Mouse (Mus musculus) gastrocnemius, adult 2 months (tissue): Measurements from ENCODE around the gene Cnnm4. TPM values are rescaled to one million over a fixed set of nuclear protein-coding genes. Genes with fewer than 3 reads are reported as not detected.

ENCODE experiments used
- DNase-seq: peaks from one replicate; pipeline ENCODE4 v3.0.0; 2022
- H3K27ac ChIP-seq: fragments of 200-600 bp; 2 replicates; pipeline ENCODE4 v1.8.1; 2022; ENCODE audit warnings: mild to moderate bottlenecking
- H3K4me3 ChIP-seq: fragments of 200-600 bp; 2 replicates; pipeline ENCODE4 v1.8.1; 2022; ENCODE audit warnings: mild to moderate bottlenecking, moderate library complexity
- CTCF ChIP-seq: fragments of 200-600 bp; IDR thresholded peaks from 2 replicates; pipeline ENCODE4 v1.8.1; 2022; ENCODE audit warnings: antibody characterized with exemption, mild to moderate bottlenecking, moderate library complexity
- intact Hi-C: fragments of 180-260 bp; cut with DNase I; formaldehyde crosslinking; loops from one replicate; pipeline ENCODE4 v1.15.1; 2025
- total RNA-seq, 2 experiments: library from RNA; stranded (reverse); gene quantifications; 2 replicates each; pipeline ENCODE4 v1.2.3; 2021

The Cnnm4 gene
- total RNA-seq, 2 experiments from 2014 or later: 4.1 to 11.0 TPM

DNA sequence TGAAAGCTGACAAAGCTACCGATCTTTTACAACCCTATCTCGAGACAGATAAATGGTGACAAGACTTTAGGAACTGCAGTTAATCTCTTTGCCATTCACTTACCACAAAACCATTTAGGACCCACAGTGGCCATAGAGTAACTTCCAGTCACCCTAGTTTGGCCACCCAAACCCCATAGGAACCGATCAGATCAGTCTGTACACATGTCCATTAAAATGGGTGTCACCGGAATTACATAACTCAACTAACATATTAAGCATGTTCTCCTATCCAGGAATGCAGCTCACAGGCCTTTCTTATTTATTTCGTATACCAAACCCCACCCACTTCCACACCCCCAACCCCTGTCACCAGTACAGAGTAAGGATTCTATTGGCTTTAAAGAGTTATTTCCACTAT, 24.6 kb upstream of the Cnnm4 start:
- no peak overlapping the region for H3K4me3 ChIP-seq
- TF ChIP-seq CTCF: no peak
- intact Hi-C loops: loop anchor here (2.0 kb wide), 1 partner anchor 24 kb away; the partner anchor contains the start of gene Cnnm4
- no peak for DNase-seq
- H3K27ac ChIP-seq: no peak overlapping the region

DNA sequence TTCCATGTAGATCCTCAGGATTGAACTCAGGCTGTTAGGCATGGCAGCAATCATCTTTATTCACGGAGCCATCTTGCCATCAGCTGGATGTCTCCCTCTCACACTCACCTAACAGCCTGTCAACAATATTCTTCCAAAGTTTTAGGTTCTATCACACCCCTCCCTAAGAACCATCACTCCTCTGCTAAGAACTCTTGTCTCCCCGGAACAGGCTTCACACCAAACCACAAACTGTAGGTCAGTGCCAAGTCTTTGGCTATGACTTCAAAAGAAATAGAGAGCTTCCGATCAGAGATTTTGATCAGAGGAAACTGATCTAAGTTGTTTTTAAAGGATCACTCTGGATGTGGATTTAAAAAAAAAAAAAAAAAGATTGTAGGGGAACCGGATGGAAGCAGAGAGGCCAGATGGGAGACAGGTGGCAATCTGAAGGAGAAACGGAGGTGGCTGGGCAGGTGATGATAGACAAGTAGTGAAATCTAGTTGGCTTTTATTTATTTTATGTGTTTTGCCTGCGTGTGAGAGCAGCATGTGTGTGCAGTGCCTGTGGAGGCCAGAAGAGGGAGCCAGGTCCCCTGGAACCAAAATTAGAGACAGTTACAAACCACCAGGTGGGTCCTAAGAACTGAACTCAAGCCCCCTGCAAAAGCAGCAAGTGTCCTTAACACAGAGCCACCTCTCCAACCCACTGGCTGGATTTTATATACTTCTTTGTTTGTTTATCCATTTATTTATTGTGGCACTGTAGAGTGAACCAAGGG, 17.2 kb upstream of the Cnnm4 start:
- Histone ChIP-seq H3K27ac (no peak overlapping the region), H3K4me3 (no peak overlapping the region)
- intact Hi-C loops: no loop called here
- peak; percentile 36; the same call in 1 of the 2 replicates for TF ChIP-seq CTCF
- DNase-seq: no peak

DNA sequence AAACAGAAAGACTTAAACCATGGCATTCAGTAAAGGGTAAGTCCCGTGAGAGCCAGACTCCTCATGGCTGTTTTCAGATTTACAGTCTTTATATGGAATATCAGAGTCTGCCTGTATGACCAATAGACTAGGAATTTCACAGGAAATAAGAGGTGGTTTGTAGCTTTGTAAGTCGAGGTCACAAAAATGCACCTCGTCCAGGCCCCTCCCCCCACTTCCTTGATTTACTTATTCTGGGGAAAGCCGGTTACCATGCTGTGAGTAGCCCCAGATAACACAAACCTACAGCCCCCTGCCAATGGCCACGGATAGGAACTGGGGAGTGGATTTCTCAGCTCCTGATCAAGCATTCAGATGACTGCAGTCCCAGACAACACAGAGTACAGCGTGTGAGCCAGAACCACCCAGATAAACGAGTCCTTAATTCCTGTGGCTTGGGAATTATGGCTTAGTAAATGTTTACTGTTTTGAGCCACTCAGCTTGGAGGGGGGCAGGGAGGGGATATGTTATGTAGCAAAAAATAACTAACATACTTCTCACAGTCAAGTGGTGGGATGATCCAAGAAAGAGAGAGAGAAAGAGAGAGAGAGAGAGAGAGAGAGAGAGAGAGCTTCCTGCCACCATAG, 13.9 kb upstream of the Cnnm4 start:
- intact Hi-C loops: no loop called here
- no peak overlapping the region for H3K4me3 ChIP-seq
- no peak for DNase-seq
- TF ChIP-seq CTCF: no peak
- no peak overlapping the region for H3K27ac ChIP-seq

DNA sequence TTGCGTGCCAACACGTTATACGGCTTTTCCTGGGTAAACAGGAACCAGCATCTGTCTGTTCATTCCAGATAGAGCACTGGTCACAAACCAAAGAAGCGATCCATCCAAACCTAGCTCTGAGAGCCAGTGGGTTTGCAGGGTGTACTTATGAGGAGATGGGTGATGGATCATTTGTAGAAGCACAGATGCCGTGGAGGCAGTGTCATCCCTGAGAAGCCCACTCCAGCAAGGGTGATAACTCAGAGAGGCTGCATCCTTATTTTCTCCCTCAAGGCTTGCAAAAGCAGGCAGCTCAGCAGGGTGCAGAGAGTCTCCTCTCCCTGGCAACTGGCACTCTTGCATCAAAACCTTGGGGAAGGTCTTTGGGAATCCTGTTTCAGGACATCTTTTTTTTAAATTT, 13.3 kb upstream of the Cnnm4 start:
- DNase-seq: no peak
- Histone ChIP-seq H3K27ac (no peak overlapping the region), H3K4me3 (no peak overlapping the region)
- intact Hi-C loops: no loop called here
- no peak for TF ChIP-seq CTCF

- TF ChIP-seq CTCF: no peak
- DNase-seq: no peak
- H3K27ac ChIP-seq: no peak overlapping the region
- H3K4me3 ChIP-seq: no peak overlapping the region
- intact Hi-C loops: no loop called here
These were observed 9.6 kb upstream of the Cnnm4 start for GRCm38 (mm10) chr1:36461829-36462228.

DNA sequence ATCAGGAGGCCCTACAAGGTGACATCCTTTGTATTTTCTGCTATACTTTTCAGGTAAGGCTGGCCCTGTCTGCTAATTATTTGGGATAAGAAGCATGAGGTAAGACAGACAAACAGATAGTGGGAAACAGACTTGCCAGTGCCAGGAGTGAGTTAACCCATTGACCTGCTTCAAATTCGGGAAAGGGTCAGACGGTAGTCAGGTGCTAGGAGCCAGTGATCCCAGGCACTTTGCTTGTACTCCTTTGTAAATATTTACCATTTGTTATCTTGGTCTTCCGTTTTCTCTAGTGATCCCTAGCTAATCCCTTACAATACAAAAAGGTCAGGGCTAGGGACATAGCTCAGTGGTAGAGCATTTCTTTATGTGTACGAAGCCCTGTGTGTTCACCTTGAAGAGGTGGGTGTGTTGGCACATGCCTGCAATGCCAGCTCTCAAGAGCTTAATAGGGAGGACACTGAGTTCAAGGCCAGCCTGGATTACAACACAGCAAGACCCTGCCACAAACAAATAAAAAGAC, 5.7 kb upstream of the Cnnm4 start:
- no peak for TF ChIP-seq CTCF
- intact Hi-C loops: no loop called here
- no peak for DNase-seq
- Histone ChIP-seq H3K27ac (no peak overlapping the region), H3K4me3 (no peak overlapping the region)

DNA sequence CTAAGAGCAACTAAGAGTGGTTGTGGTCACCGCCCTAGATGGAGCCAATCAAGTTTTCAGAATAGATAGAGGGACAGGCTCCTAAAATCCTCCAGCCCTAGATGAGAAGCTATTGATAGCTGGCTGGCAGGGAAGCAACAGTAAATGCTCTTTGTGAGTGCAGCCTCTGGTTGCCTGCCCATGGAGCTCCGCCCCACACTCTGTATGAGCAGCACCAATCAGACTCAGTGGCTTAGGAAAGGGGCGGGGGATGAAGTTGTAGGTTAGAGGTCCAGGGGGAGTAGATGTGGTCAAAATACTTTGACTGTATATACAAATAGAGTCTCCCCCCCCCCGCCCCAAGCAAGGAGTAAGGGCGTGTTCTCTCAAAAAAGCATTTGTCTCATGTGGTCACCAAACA, 4.0 kb upstream of the Cnnm4 start:
- Histone ChIP-seq H3K4me3 (no peak overlapping the region), H3K27ac (no peak overlapping the region)
- DNase-seq: no peak
- intact Hi-C loops: no loop called here
- no peak for TF ChIP-seq CTCF

GRCm38 (mm10) chr1:36469811-36470444, 1.5 kb upstream of the Cnnm4 start:
- DNase-seq: peak; percentile 66
- Histone ChIP-seq H3K27ac (peak overlapping the region; percentile 96), H3K4me3 (no peak overlapping the region)
- intact Hi-C loops: loop anchor here (2.0 kb wide), 1 partner anchor 23 kb away; no protein-coding TSS in a partner anchor
- no peak for TF ChIP-seq CTCF

DNA sequence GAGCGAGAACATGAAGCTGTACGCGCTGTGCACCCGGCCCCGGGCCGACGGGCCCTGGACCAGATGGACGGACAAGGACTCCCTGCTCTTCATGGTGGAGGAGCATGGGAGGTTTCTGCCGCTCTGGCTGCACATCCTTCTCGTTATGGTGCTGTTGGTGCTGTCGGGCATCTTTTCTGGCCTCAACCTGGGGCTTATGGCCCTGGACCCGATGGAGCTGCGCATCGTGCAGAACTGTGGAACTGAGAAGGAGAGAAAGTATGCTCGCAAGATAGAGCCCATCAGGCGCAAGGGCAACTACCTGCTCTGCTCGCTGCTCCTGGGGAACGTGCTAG, 653 bp downstream of the Cnnm4 start:
- intact Hi-C loops: loop anchor here (2.0 kb wide), 1 partner anchor 21 kb away; no protein-coding TSS in a partner anchor
- no peak for TF ChIP-seq CTCF
- H3K27ac ChIP-seq: peak overlapping the region; percentile 96
- DNase-seq: no peak
- H3K4me3 ChIP-seq: peak overlapping the region; percentile 94

DNA sequence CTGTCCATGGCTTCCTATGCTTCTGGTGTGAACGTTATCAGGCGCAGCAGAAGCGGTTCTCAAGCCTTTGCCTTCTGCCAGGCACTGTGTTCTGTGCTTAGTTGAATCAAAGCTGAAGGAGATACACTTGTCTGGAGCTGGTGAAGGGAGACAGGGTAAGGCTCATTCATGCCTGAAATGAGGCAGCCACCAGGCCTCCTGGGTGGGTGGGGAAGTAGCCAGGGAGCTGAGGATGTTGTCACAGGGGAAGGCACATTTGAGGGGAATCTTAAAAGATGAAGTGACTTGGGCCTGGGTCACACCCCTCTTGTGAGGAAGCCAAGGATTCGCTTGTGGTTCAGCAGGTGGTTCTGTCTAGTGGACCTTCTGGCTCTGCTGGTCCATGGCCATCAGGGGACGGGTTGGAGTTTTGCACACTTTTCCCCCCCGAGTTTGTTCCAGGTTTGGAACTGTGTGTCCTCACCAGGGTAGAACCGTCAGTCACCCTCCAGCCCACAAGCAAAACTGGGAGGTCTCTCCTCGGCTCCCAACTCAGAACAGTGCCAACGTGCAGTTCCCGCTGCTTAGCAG, 1.9 kb downstream of the Cnnm4 start:
- TF ChIP-seq CTCF: no peak
- Histone ChIP-seq H3K27ac (0 out of 2 replicates have a peak overlapping the region, but pooled peaks have one; percentile 4), H3K4me3 (peak overlapping the region; percentile 94)
- no peak for DNase-seq
- intact Hi-C loops: loop anchor here (2.0 kb wide), 1 partner anchor 20 kb away; no protein-coding TSS in a partner anchor

DNA sequence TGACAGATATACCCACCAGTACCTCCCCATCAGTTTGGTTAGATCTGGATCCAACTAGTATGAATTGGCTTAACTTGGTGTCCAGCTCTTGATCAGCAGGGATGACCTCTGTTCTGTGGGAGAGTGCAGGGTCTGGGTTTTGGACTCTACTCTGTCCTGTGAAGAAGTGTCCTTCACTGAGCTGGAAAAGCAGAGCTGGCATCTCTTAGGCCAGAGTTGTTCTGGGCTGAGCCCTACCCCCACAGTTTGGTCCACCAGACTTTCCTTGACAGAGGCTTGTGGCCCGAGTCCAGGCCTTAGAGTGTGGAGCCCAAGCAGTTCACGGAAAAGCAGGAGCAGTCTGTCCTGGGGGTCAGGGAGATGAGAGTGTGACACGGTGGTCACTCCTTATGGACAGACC, 3.2 kb downstream of the Cnnm4 start:
- TF ChIP-seq CTCF: no peak
- DNase-seq: peak; percentile 40
- H3K27ac ChIP-seq: no peak overlapping the region
- intact Hi-C loops: no loop called here
- H3K4me3 ChIP-seq: peak overlapping the region; percentile 94

- Histone ChIP-seq H3K27ac (peak overlapping the region; percentile 31), H3K4me3 (peak overlapping the region; percentile 21; the same call in 1 of the 2 replicates)
- TF ChIP-seq CTCF: no peak
These were observed 4.2 kb downstream of the Cnnm4 start for GRCm38 (mm10) chr1:36475480-36476110.

More at GRCm38 (mm10) chr1:36475480-36476110, 4.2 kb downstream of the Cnnm4 start:
- no peak for DNase-seq
- intact Hi-C loops: no loop called here
